Mouse (Mus musculus): ENCODE measurements around the gene Pds5a. TPM values are rescaled to one million over a fixed set of nuclear protein-coding genes. Genes with fewer than 3 reads are reported as not detected.

The Pds5a gene
- polyA plus RNA-seq, 1 experiment from 2014 or later, result 54.9 TPM

DNA sequence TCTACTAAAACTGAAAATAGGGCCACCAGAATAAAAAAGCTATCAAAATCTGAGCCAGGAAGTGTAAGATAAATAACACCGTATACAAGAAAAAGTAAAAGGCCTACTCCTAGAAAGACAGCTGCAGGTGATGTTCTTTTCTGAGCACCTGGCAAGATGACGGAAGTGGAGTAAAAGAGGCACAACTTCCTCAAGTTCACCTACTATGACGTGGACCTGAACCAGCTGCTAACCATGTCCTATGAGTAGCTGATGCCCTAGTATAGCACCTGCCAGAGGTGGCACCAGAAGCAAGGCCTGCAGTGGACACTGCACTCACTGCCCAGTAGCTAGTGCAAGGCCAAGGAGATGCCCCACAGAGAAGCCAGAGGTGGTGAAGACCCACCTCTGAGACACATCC, 9.3 kb downstream of the Pds5a start:
- 81% methylated on average over 3 of the region's 3 CpGs for WGBS
- no peak for ATAC-seq
- H3K9me3 ChIP-seq, result no peaks in the 10 kb centered on the region
- no peak overlapping the region for H3K4me3 ChIP-seq (replicated peaks)
- H3K4me2 ChIP-seq (replicated peaks), result no peak overlapping the region
- peaks cover 4% of the 10 kb centered on the region; the same call in 1 of the 2 replicates for H3K36me3 ChIP-seq
- H3K9ac ChIP-seq, result no peak overlapping the region
- H3K4me1 ChIP-seq (replicated peaks), result peaks cover 5% of the 10 kb centered on the region; the same call in 1 of the 2 replicates
- H3K27me3 ChIP-seq (replicated peaks), result no peaks in the 10 kb centered on the region
- H3K27ac ChIP-seq, result no peak overlapping the region

DNA sequence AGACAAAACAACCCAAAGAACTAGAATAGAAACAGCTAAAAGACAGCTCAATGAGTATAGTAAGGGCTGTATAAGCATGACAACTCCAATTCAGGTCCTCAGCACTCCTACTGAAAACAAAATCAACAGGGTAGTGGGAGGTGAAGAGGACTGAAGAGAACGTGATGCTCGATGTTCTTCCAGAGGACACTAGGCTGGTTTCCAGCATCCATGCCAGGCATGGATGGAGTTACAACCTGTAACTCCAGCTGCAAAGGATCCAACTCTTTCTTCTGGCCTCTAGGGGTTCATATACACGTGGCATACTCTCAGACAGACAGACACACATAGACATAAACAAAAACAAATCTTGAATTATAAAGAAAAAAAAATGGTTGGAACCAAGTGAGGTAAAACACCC, 11.3 kb downstream of the Pds5a start:
- Histone ChIP-seq H3K27ac (no peak overlapping the region), H3K9me3 (no peaks in the 10 kb centered on the region), H3K4me2 (replicated peaks) (no peak overlapping the region), H3K4me3 (replicated peaks) (no peak overlapping the region), H3K4me1 (replicated peaks) (peaks cover 5% of the 10 kb centered on the region; the same call in 1 of the 2 replicates), H3K36me3 (0 out of 2 replicates have a peak, but pooled peaks cover 4% of the 10 kb centered on the region), H3K27me3 (replicated peaks) (no peaks in the 10 kb centered on the region), H3K9ac (no peak overlapping the region)
- no peak for ATAC-seq
- WGBS, result 83% methylated on average over 3 of the region's 3 CpGs

- ATAC-seq, result no peak
- Histone ChIP-seq H3K4me1 (replicated peaks) (no peaks in the 10 kb centered on the region), H3K4me2 (replicated peaks) (no peak overlapping the region), H3K36me3 (peaks cover 9% of the 10 kb centered on the region; the same call in 1 of the 2 replicates), H3K27ac (no peak overlapping the region), H3K27me3 (replicated peaks) (no peaks in the 10 kb centered on the region), H3K9ac (no peak overlapping the region), H3K4me3 (replicated peaks) (no peak overlapping the region), H3K9me3 (no peaks in the 10 kb centered on the region)
- WGBS, result 83% methylated on average over 5 of the region's 5 CpGs
Measured at GRCm38 (mm10) chr5:65678826-65679225, 19.2 kb downstream of the Pds5a start.

DNA sequence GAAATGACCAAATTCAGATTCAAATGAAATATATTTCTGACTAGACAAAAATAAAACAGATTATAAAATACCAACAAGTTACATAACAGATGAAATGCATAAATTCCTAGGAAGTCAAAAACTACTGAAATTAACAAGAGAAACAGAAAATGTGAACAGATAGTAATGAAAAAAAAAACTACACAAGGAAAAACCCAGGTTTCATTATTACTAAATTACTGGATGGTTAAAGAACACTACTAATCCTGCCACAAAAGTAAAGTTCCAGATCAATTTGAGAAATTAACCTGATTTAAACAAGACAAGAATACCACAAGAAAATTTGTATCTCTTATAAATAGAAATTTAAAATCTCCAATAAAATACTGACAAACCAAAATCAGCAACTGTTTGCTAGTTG, 25.9 kb downstream of the Pds5a start:
- Histone ChIP-seq H3K4me2 (replicated peaks) (no peak overlapping the region), H3K27me3 (replicated peaks) (no peaks in the 10 kb centered on the region), H3K36me3 (peaks cover 6% of the 10 kb centered on the region; the same call in 1 of the 2 replicates), H3K9ac (no peak overlapping the region), H3K27ac (no peak overlapping the region), H3K9me3 (no peaks in the 10 kb centered on the region), H3K4me3 (replicated peaks) (no peak overlapping the region), H3K4me1 (replicated peaks) (no peaks in the 10 kb centered on the region)
- ATAC-seq, result no peak

GRCm38 (mm10) chr5:65667644-65668043, 30.4 kb downstream of the Pds5a start:
- H3K4me1 ChIP-seq (replicated peaks), result no peaks in the 10 kb centered on the region
- no peaks in the 10 kb centered on the region for H3K9me3 ChIP-seq
- no peaks in the 10 kb centered on the region for H3K36me3 ChIP-seq
- H3K27me3 ChIP-seq (replicated peaks), result no peaks in the 10 kb centered on the region
- ATAC-seq, result no peak
- no peak overlapping the region for H3K27ac ChIP-seq
- H3K4me2 ChIP-seq (replicated peaks), result no peak overlapping the region
- H3K9ac ChIP-seq, result no peak overlapping the region
- H3K4me3 ChIP-seq (replicated peaks), result no peak overlapping the region
- 89% methylated on average over 3 of the region's 3 CpGs for WGBS

DNA sequence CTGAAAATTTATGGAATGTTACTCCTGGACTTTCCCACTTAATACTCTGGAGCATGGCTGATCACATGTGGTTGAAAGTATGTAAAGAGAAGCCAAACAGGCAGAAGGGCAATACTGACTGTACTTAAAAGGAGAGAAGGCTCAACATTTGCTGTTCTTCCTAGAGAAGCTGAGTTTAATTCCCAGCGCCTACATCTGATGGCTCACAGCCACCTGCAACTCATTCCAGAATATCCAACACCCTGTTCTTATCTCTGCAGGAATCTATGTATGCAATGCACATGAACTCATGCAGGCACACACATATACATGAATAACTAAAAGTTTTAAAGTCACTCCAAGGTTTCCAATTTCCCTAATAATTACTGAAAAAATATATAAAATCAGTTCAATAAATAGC, 32.7 kb downstream of the Pds5a start:
- no peak overlapping the region for H3K9ac ChIP-seq
- no peak for ATAC-seq

DNA sequence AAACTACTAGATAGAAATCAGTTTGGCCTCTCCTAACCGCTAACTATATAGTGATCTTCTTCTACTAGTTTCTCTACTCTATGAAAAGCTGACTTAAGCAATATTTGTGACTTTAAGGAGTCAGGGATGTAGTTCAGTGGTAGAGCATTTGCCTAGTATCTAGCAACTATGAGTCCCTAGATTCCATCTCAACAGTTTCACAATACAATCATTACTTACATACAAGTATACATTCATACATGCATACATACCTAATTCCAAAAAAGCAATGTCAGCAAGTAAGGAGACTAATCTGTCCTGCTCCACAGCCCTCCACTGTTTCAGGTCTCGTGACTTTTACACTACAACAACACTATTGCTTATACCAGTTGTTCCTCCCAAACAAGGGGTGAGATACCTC, 36.1 kb downstream of the Pds5a start:
- H3K4me1 ChIP-seq (replicated peaks), result no peaks in the 10 kb centered on the region
- 95% methylated on average over 2 of the region's 2 CpGs for WGBS

More for the DNA sequence above, 32.7 kb downstream of the Pds5a start:
- Histone ChIP-seq H3K27ac (no peak overlapping the region), H3K36me3 (no peaks in the 10 kb centered on the region), H3K4me2 (replicated peaks) (no peak overlapping the region), H3K9me3 (no peaks in the 10 kb centered on the region), H3K27me3 (replicated peaks) (no peaks in the 10 kb centered on the region), H3K4me1 (replicated peaks) (no peaks in the 10 kb centered on the region), H3K4me3 (replicated peaks) (no peak overlapping the region)
- 70% methylated on average over 1 of the region's 1 CpGs for WGBS

GRCm38 (mm10) chr5:65653786-65654185, 44.3 kb downstream of the Pds5a start:
- H3K9me3 ChIP-seq, result no peaks in the 10 kb centered on the region
- H3K36me3 ChIP-seq, result peaks cover 10% of the 10 kb centered on the region
- no peak overlapping the region for H3K9ac ChIP-seq
- 97% methylated on average over 5 of the region's 5 CpGs for WGBS
- no peaks in the 10 kb centered on the region for H3K4me1 ChIP-seq (replicated peaks)
- no peaks in the 10 kb centered on the region for H3K27me3 ChIP-seq (replicated peaks)
- no peak for ATAC-seq
- no peak overlapping the region for H3K4me3 ChIP-seq (replicated peaks)
- no peak overlapping the region for H3K27ac ChIP-seq
- H3K4me2 ChIP-seq (replicated peaks), result no peak overlapping the region

More for the DNA sequence above, 36.1 kb downstream of the Pds5a start:
- peaks cover 2% of the 10 kb centered on the region; the same call in 1 of the 2 replicates for H3K36me3 ChIP-seq
- H3K4me3 ChIP-seq (replicated peaks), result no peak overlapping the region
- ATAC-seq, result no peak
- no peaks in the 10 kb centered on the region for H3K27me3 ChIP-seq (replicated peaks)
- no peaks in the 10 kb centered on the region for H3K9me3 ChIP-seq
- H3K4me2 ChIP-seq (replicated peaks), result no peak overlapping the region
- H3K9ac ChIP-seq, result no peak overlapping the region
- H3K27ac ChIP-seq, result no peak overlapping the region

DNA sequence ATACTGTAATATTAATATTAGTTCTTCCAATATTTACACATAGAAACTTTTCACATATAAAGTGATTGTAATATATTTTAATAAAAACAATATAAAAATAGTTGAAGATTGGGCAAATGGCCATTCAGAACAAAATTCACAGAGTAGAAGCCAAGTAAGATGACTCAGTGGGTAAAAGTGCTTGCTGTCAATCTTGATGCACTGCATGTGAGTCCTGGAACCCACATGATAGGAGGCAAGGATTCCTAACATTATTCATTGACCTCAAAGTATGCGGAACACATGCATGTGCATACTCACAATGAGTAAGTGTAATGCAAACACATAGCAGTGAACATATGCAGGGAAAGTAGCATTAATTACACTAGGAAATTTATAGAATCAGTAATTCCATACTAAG, 59.2 kb downstream of the Pds5a start:
- Histone ChIP-seq H3K36me3 (peaks cover 15% of the 10 kb centered on the region), H3K27ac (no peak overlapping the region), H3K4me3 (replicated peaks) (no peak overlapping the region), H3K27me3 (replicated peaks) (no peaks in the 10 kb centered on the region), H3K9me3 (no peaks in the 10 kb centered on the region), H3K9ac (no peak overlapping the region), H3K4me2 (replicated peaks) (no peak overlapping the region), H3K4me1 (replicated peaks) (no peaks in the 10 kb centered on the region)
- WGBS, result 90% methylated on average over 1 of the region's 1 CpGs
- ATAC-seq, result no peak

GRCm38 (mm10) chr5:65624340-65624739, 73.7 kb downstream of the Pds5a start:
- Histone ChIP-seq H3K4me3 (replicated peaks) (no peak overlapping the region), H3K36me3 (0 out of 2 replicates have a peak, but pooled peaks cover 3% of the 10 kb centered on the region), H3K27ac (no peak overlapping the region), H3K4me2 (replicated peaks) (no peak overlapping the region), H3K9ac (no peak overlapping the region), H3K9me3 (no peaks in the 10 kb centered on the region), H3K27me3 (replicated peaks) (no peaks in the 10 kb centered on the region), H3K4me1 (replicated peaks) (no peaks in the 10 kb centered on the region)
- no peak for ATAC-seq

DNA sequence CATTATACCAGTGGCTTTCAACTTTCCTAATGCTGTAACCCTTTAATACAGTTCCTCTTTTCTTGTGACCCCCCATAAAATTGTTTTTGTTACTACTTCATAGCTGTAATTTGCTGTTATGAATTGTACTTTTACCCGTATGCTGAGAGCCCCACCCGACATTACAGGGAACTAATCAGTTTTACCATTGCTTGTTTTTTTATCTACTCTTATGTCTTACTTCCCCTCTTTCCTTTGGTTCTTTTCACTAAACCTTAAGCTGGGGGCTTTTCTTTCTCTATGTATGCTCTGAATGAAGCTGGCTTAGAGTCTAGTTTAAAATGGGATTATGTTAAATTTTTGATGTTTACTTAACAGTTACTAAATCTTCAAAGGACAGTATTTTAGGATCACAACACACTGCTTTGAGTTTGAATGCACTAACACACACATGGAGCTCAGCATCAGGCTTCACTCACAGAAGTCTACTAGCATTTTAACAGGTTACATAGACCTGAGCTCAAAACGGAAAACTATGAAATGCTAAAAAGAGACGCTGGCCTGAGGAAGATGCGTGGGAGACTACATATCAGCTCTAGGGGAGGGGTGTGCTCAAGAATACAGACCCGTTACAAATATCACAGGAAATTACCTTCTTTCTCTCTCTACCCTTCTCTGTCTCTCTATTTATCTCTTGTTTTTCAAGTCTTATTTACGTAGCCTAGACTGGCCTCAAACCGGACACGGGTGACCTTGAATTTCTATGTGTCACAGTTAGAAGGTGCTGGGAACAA, 84.7 kb downstream of the Pds5a start:
- Histone ChIP-seq H3K4me2 (replicated peaks) (no peak overlapping the region), H3K27me3 (replicated peaks) (no peaks in the 10 kb centered on the region), H3K9me3 (no peaks in the 10 kb centered on the region), H3K36me3 (peaks cover 18% of the 10 kb centered on the region), H3K27ac (no peak overlapping the region), H3K4me1 (replicated peaks) (no peaks in the 10 kb centered on the region), H3K4me3 (replicated peaks) (no peak overlapping the region), H3K9ac (no peak overlapping the region)
- 82% methylated on average over 9 of the region's 9 CpGs for WGBS
- ATAC-seq, result no peak

GRCm38 (mm10) chr5:65610541-65610940, 87.5 kb downstream of the Pds5a start:
- no peaks in the 10 kb centered on the region for H3K27me3 ChIP-seq (replicated peaks)
- H3K36me3 ChIP-seq, result peaks cover 3% of the 10 kb centered on the region; the same call in 1 of the 2 replicates
- H3K27ac ChIP-seq, result no peak overlapping the region
- H3K9me3 ChIP-seq, result no peaks in the 10 kb centered on the region
- no peak overlapping the region for H3K4me3 ChIP-seq (replicated peaks)
- no peak overlapping the region for H3K9ac ChIP-seq
- no peak overlapping the region for H3K4me2 ChIP-seq (replicated peaks)
- 84% methylated on average over 4 of the region's 4 CpGs for WGBS
- ATAC-seq, result no peak
- no peaks in the 10 kb centered on the region for H3K4me1 ChIP-seq (replicated peaks)

DNA sequence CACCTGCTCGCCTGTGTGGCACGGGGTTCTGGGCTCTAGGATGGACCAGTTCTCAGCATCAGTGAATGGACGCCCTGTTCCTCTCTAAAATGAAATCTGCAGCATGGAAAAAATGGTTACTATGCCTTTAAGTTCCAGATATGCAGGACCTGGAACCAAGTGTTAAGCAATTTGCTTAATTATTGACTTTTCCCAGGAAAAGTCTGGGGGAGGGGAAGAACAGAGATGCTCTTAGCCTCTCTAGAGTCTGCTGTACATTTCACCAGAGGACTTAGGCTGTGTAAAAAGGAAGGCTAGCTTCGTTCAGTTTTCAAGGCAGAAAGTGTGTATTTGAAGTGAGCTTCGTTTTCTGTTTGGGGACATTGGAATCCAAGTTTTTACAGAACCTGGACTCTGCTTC, 88.3 kb downstream of the Pds5a start:
- Histone ChIP-seq H3K4me1 (replicated peaks) (no peaks in the 10 kb centered on the region), H3K27me3 (replicated peaks) (no peaks in the 10 kb centered on the region), H3K9ac (no peak overlapping the region), H3K4me3 (replicated peaks) (no peak overlapping the region), H3K36me3 (0 out of 2 replicates have a peak, but pooled peaks cover 3% of the 10 kb centered on the region), H3K4me2 (replicated peaks) (no peak overlapping the region), H3K9me3 (no peaks in the 10 kb centered on the region), H3K27ac (no peak overlapping the region)
- WGBS, result 80% methylated on average over 5 of the region's 5 CpGs
- ATAC-seq, result peak; percentile 69
